Mouse (Mus musculus) hindlimb bud, embryonic 11.5 days (tissue): ENCODE results near the gene Bcan.

Source experiments
- DNase-seq: peaks from one replicate; pipeline ENCODE4 v3.0.0-alpha.2; 2012; ENCODE audit warnings: low read depth, low spot score; ENCODE audit errors: extremely low spot score

The Bcan gene

DNA sequence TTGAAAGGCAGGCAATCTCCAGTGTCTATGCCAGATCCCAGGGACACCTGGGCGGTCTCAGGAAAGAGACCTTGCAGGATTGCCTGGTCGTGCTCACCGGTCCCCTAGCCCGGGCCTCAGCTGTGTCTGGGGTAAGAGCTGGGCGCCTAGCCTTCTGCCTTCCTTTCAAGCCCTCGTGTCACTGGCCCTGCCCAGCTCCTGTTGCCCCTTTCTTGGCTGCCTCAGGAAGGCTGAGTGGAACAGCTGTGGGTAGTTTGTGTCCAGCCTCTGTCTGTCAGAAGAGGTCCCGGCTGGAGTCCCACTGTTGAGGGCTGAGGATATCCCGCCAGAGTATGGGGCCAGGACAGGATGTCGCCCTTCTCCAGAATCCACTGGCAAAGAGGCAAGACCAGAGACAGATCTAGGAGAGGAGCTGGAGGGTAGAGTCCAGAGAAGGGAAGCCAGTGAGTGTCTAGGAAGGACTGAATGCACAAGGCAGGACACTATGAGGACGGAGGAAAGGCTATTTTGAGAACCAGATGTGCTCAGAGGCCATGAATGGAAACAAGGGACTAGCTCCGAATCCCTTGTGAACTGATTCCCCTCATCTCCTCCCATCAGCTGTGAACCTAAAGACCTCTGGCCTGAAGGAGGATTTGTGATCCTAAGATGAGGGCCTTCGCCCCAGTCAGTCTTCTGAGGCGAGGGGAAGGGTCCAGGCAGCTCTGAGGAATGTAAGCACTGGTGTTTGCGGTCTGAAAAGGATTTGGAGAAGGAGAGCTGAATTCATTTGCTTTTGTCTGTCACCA is 26.2 kb downstream of the Bcan start:
- no peak for DNase-seq

- no peak for DNase-seq
Observed at GRCm38 (mm10) chr3:87972776-87973175, 27.3 kb downstream of the Bcan start.

- DNase-seq: no peak
Observed at GRCm38 (mm10) chr3:87972203-87972664, 27.8 kb downstream of the Bcan start.

DNA sequence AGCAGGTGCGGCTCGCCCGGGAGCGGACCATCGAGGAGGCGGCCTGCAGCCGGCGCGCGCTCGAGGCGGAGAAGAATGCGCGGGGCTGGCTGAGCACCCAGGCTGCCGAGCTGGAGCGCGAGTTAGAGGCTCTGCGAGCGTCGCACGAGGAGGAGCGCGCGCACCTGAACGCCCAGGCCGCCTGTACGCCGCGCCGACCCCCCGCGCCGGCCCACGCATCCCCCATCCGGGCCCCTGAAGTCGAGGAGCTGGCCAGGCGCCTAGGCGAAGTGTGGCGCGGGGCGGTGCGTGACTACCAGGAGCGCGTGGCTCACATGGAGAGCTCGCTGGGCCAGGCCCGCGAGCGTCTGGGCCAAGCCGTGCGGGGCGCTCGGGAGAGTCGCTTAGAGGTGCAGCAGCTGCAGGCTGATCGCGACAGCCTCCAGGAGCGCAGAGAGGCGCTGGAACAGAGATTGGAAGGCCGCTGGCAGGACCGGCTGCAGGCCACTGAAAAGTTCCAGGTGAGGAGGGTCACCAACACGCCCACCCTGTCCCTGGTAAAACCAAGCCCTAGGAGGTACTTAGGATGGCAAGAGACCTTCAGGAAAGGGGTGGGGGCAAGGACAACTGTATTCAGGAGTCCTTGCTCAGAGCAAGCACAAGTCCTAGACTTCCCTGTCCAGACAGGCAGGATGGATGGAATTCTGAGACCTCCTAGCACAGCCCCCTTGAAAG is 28.4 kb downstream of the Bcan start:
- DNase-seq: no peak

DNA sequence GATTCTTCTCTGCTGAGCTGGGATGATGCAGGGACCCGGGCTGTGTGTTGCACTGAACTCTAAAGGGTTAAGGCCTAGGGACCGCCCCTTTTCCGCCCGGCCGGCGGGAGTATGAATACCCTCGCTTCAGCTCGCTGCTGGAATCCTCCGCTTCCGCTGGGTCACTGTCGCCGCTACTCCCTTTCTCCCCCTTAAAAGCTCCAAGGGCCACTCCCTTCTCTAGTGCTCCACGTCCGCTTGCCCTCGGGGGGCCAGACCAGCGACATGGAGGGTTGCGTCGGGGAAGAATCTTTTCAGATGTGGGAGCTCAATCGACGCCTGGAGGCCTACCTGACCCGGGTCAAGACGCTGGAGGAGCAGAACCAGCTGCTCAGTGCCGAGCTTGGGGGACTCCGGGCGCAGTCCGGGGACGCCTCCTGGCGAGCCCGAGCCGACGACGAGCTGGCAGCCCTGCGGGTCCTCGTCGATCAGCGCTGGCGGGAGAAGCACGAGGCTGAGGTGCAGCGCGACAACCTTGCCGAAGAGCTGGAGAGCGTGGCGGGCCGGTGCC is 29.0 kb downstream of the Bcan start, which contains the start of gene Nes:
Gene Nes, plus strand, starts transcription at position 140 of the 550 bp plus-strand sequence.
- no peak for DNase-seq

- DNase-seq: no peak
Observed at GRCm38 (mm10) chr3:87970184-87970938, 29.7 kb downstream of the Bcan start.

- no peak for DNase-seq
Observed at GRCm38 (mm10) chr3:87960586-87961191, 39.3 kb downstream of the Bcan start.

DNA sequence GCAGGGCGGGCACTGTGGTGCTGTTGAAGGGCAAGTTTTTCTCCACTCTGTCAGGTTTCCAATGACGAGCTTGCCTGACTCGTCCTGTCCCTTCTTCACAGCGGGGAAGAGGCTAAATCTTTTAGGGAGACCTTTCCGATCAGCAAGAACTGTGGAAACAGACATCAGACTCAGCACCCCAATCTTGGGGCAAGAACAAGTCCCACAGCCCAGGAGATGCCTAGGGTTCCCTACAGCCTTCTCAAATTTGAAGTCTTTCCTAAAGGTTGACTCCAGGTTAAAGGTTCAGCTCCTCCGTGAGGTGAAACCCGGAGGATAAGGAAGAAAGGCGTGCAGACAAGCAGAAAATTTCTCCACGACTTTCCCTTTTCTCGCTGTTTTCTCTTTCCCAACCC is 39.8 kb downstream of the Bcan start:
- DNase-seq: no peak

- DNase-seq: no peak
Observed at GRCm38 (mm10) chr3:87959371-87959770, 40.7 kb downstream of the Bcan start.

- no peak for DNase-seq
Observed at GRCm38 (mm10) chr3:87958967-87959366, 41.1 kb downstream of the Bcan start.

DNA sequence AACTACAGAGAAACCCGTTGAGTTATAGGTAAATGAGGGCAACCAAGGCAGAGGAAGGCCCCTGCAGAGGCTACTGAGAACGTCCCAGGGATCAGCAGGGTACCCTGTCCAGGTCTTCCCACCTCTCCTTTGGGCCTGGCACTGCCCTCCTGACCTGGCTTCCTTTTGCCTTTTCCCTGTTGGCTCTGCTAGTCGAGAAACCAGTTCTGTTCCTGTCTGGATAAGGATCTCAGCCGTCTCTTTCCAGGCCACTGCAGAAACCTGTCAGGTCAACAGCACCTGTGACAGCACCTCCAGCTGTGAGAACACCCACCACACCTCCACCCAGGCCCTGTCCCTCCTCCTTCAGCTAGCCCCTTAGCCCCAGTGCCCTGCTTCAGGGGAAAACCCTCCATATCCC is 41.6 kb downstream of the Bcan start:
- DNase-seq: no peak

DNA sequence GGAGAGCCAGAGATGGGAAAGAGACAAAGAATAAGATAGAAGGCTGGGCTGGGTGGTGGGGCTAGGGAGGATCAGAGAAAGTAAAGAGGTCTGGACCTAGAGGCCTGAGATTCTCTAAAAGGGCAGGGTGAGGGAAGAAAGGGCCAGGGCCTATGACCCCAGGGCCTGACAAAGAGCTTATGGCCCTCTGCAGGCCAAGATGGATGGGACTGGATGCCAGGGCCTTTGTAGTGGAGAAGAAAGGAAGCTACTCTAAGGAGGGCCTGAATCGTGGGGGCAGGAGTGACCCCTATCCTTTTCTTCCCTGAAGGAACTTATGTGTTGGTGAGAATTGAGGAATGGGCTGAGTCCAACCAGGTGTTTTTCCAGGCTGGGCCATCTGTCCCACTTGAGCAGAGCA is 42.0 kb downstream of the Bcan start:
- no peak for DNase-seq

DNA sequence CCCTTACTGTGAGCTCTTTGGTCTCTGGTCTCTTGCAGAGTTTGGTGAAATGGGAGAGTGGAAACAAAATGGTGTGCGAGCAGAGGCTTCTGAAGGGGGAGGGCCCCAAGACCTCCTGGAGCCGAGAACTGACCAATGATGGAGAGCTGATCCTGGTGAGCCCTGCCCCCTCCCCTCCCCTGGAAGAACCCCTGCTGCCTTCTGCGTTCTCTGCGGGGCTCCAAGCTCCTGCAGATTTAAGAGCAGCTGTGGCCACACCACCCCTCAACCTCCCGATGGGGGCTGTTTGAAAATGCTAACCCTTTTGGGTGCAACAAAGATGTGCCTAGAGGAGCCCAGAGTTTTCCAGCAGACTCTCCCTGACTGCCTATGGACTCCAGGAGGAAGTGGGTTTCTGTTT is 47.6 kb downstream of the Bcan start:
- no peak for DNase-seq

GRCm38 (mm10) chr3:87951946-87952345 is 48.1 kb downstream of the Bcan start:
- no peak for DNase-seq

DNA sequence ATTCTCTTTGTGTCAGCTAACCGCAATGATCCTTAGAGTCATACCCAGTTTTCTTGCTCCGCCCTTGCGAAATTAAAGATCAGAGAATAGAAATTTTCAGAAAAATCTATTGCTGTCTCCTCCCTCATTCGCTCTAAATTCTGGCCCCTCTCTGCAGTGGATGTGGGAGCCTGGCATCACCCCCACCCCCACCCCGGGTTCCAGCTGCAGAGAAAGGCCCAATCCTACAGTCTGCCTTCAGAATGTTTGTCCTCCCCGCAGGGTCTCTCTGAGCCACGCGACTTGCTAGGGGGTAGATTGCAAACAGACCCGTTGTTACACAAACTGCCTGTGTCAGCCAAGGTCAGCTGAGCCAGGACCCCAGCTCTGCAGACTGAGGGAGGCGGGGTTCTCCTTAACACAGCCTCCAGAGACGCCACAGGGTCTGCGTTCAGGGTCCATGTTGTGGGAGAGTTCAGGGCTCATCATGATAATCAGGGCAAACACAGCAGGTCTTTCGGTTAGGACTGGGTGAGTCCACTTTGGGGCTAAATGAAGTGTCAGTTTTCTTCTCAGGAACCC is 50.0 kb downstream of the Bcan start:
- DNase-seq: no peak

DNA sequence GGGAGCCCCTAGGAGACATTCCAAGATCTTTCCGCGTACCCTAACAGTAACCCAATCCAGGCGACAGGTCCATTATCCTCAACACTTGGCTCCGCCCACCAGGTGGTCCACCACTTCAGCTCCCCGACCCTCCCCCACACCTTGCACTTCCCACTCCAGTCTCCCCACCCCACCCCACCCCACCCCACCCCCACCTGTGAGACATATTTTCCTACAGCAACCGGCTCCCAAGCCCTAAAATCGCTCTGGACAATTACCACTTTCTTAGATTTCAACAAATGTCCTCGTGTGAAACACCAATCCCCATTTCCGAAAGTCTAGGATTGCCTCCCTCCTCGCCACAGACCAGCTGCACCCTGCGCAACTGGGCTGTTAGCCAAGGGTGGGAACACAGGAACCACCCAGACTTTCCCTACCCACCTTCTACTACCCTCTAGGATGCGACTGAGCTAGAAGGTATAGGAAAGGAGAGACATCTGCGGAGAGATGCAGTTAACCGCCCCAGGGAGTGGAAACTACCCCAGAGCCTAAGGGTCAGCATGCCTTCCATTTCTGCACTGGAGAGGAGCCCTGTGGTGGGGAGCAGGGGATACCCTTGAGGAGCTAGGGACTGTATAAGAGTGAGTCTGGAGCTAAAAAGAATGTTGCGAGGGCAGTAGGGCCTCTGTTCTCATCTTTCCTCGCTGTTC is 50.6 kb downstream of the Bcan start:
- no peak for DNase-seq

- no peak for DNase-seq
Observed at GRCm38 (mm10) chr3:87948378-87949265, 51.4 kb downstream of the Bcan start, which contains the start of gene Crabp2. Gene Crabp2, plus strand, starts transcription at chr3:87948666.

GRCm38 (mm10) chr3:87947811-87948199 is 52.2 kb downstream of the Bcan start:
- DNase-seq: no peak
